Mouse (Mus musculus): ENCODE measurements around the gene Thrap3. TPM values are rescaled to one million over a fixed set of nuclear protein-coding genes. Genes with fewer than 3 reads are reported as not detected.

The Thrap3 gene
- polyA plus RNA-seq, 1 experiment from 2014 or later = 263 TPM

- WGBS = 92% methylated on average over 13 of the region's 13 CpGs
- Histone ChIP-seq H3K4me2 (ENCODE audit: low read depth, low read length, severe bottlenecking) (no peak overlapping the region), H3K4me3 (ENCODE audit: low read depth, low read length) (no peak overlapping the region), H3K27me3 (ENCODE audit: control insufficient read depth, insufficient read depth, low read length) (no peaks in the 10 kb centered on the region), H3K9ac (ENCODE audit: low read length) (no peak overlapping the region), H3K27ac (ENCODE audit: low read depth, low read length) (no peak overlapping the region), H3K36me3 (ENCODE audit: control insufficient read depth, insufficient read depth, low read length) (peaks cover 16% of the 10 kb centered on the region), H3K9me3 (ENCODE audit: control insufficient read depth, low read length) (no peaks in the 10 kb centered on the region), H3K4me1 (replicated peaks; ENCODE audit: control insufficient read depth, insufficient read depth, low read length) (no peaks in the 10 kb centered on the region; the same call in 1 of the 2 replicates)
- ATAC-seq (replicated peaks; ENCODE audit: low FRiP score) = no peak
- DNase-seq (ENCODE audit: low spot score) = no peak
Observed at GRCm38 (mm10) chr4:126239862-126240475, 37.4 kb upstream of the Thrap3 start.

GRCm38 (mm10) chr4:126237721-126238242 lies 35.2 kb upstream of the Thrap3 start:
- H3K27ac ChIP-seq (ENCODE audit: low read depth, low read length) = no peak overlapping the region
- H3K4me1 ChIP-seq (replicated peaks; ENCODE audit: control insufficient read depth, insufficient read depth, low read length) = no peaks in the 10 kb centered on the region; the same call in 1 of the 2 replicates
- WGBS = 75% methylated on average over 5 of the region's 5 CpGs
- no peak overlapping the region for H3K4me2 ChIP-seq (ENCODE audit: low read depth, low read length, severe bottlenecking)
- H3K9me3 ChIP-seq (ENCODE audit: control insufficient read depth, low read length) = no peaks in the 10 kb centered on the region
- H3K36me3 ChIP-seq (ENCODE audit: control insufficient read depth, insufficient read depth, low read length) = peaks cover 27% of the 10 kb centered on the region
- H3K4me3 ChIP-seq (ENCODE audit: low read depth, low read length) = no peak overlapping the region
- DNase-seq (ENCODE audit: low spot score) (no peak), ATAC-seq (replicated peaks; ENCODE audit: low FRiP score) (no peak)
- no peaks in the 10 kb centered on the region for H3K27me3 ChIP-seq (ENCODE audit: control insufficient read depth, insufficient read depth, low read length)
- no peak overlapping the region for H3K9ac ChIP-seq (ENCODE audit: low read length)

- ATAC-seq (replicated peaks; ENCODE audit: low FRiP score) = no peak
- Histone ChIP-seq H3K4me1 (replicated peaks; ENCODE audit: control insufficient read depth, insufficient read depth, low read length) (no peaks in the 10 kb centered on the region; the same call in 1 of the 2 replicates), H3K27me3 (ENCODE audit: control insufficient read depth, insufficient read depth, low read length) (no peaks in the 10 kb centered on the region), H3K27ac (ENCODE audit: low read depth, low read length) (no peak overlapping the region), H3K36me3 (ENCODE audit: control insufficient read depth, insufficient read depth, low read length) (peaks cover 37% of the 10 kb centered on the region), H3K4me2 (ENCODE audit: low read depth, low read length, severe bottlenecking) (no peak overlapping the region), H3K9me3 (ENCODE audit: control insufficient read depth, low read length) (no peaks in the 10 kb centered on the region), H3K9ac (ENCODE audit: low read length) (no peak overlapping the region), H3K4me3 (ENCODE audit: low read depth, low read length) (no peak overlapping the region)
- WGBS = 46% methylated on average over 62 of the region's 63 CpGs
- DNase-seq (ENCODE audit: low spot score) = no peak
Observed at GRCm38 (mm10) chr4:126236467-126237280, 34.1 kb upstream of the Thrap3 start.

- Histone ChIP-seq H3K9ac (ENCODE audit: low read length) (no peak overlapping the region), H3K9me3 (ENCODE audit: control insufficient read depth, low read length) (no peaks in the 10 kb centered on the region), H3K36me3 (ENCODE audit: control insufficient read depth, insufficient read depth, low read length) (peaks cover 44% of the 10 kb centered on the region), H3K4me2 (ENCODE audit: low read depth, low read length, severe bottlenecking) (no peak overlapping the region), H3K27me3 (ENCODE audit: control insufficient read depth, insufficient read depth, low read length) (no peaks in the 10 kb centered on the region), H3K4me1 (replicated peaks; ENCODE audit: control insufficient read depth, insufficient read depth, low read length) (no peaks in the 10 kb centered on the region; the same call in 1 of the 2 replicates), H3K27ac (ENCODE audit: low read depth, low read length) (no peak overlapping the region), H3K4me3 (ENCODE audit: low read depth, low read length) (no peak overlapping the region)
- DNase-seq (ENCODE audit: low spot score) = no peak
- ATAC-seq (replicated peaks; ENCODE audit: low FRiP score) = no peak
- WGBS = 95% methylated on average over 10 of the region's 10 CpGs
Observed at GRCm38 (mm10) chr4:126235191-126235590, 32.6 kb upstream of the Thrap3 start.

GRCm38 (mm10) chr4:126234496-126235175 lies 32.1 kb upstream of the Thrap3 start:
- H3K27ac ChIP-seq (ENCODE audit: low read depth, low read length) = no peak overlapping the region
- no peaks in the 10 kb centered on the region; the same call in 1 of the 2 replicates for H3K4me1 ChIP-seq (replicated peaks; ENCODE audit: control insufficient read depth, insufficient read depth, low read length)
- H3K9me3 ChIP-seq (ENCODE audit: control insufficient read depth, low read length) = no peaks in the 10 kb centered on the region
- no peak overlapping the region for H3K4me2 ChIP-seq (ENCODE audit: low read depth, low read length, severe bottlenecking)
- ATAC-seq (replicated peaks; ENCODE audit: low FRiP score) (no peak), DNase-seq (ENCODE audit: low spot score) (no peak)
- 88% methylated on average over 18 of the region's 18 CpGs for WGBS
- H3K4me3 ChIP-seq (ENCODE audit: low read depth, low read length) = no peak overlapping the region
- H3K36me3 ChIP-seq (ENCODE audit: control insufficient read depth, insufficient read depth, low read length) = peaks cover 39% of the 10 kb centered on the region
- H3K9ac ChIP-seq (ENCODE audit: low read length) = no peak overlapping the region
- no peaks in the 10 kb centered on the region for H3K27me3 ChIP-seq (ENCODE audit: control insufficient read depth, insufficient read depth, low read length)

DNA sequence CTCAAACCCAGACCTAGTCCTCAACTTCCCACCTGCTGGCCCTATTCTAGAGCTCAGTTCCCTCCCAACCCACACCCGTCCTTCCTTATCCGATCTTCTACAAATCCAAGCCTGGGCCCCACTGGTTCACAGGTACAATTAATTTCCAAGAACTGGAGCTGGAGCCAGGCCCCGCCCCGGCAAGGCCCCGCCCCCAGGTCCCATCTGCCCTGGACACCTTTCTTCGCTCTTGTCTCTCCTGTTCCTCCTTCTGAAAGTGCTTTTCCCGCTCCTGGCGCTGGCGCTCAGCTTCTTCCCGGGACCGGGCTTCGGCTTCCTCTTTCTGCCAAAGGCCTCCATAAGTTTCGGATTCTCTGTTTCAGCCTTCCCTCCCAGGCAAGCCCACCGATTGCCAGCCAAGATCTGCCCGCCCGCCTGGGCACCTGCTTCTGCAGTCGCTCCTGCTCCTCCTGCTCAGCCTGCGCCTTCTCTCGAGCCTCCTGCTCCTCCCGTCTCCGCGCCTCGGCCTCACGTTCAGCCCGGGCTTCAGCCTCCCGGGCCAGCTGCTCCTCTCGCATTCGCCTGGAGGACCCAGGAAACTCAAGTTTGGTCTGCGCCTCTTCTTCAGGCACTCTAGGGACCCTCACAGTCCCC lies 31.2 kb upstream of the Thrap3 start:
- no peak for ATAC-seq (replicated peaks; ENCODE audit: low FRiP score)
- H3K9ac ChIP-seq (ENCODE audit: low read length) = no peak overlapping the region
- no peaks in the 10 kb centered on the region; the same call in 1 of the 2 replicates for H3K4me1 ChIP-seq (replicated peaks; ENCODE audit: control insufficient read depth, insufficient read depth, low read length)
- H3K4me3 ChIP-seq (ENCODE audit: low read depth, low read length) = no peak overlapping the region
- WGBS = 87% methylated on average over 29 of the region's 29 CpGs
- no peaks in the 10 kb centered on the region for H3K9me3 ChIP-seq (ENCODE audit: control insufficient read depth, low read length)
- no peak overlapping the region for H3K27ac ChIP-seq (ENCODE audit: low read depth, low read length)
- H3K4me2 ChIP-seq (ENCODE audit: low read depth, low read length, severe bottlenecking) = no peak overlapping the region
- DNase-seq (ENCODE audit: low spot score) = no peak
- peaks cover 33% of the 10 kb centered on the region for H3K36me3 ChIP-seq (ENCODE audit: control insufficient read depth, insufficient read depth, low read length)
- no peaks in the 10 kb centered on the region for H3K27me3 ChIP-seq (ENCODE audit: control insufficient read depth, insufficient read depth, low read length)

GRCm38 (mm10) chr4:126229900-126230299 lies 27.3 kb upstream of the Thrap3 start:
- no peak for DNase-seq (ENCODE audit: low spot score)
- Histone ChIP-seq H3K36me3 (ENCODE audit: control insufficient read depth, insufficient read depth, low read length) (peaks cover 29% of the 10 kb centered on the region), H3K4me1 (replicated peaks; ENCODE audit: control insufficient read depth, insufficient read depth, low read length) (0 out of 2 replicates have a peak, but pooled peaks cover 4% of the 10 kb centered on the region), H3K27me3 (ENCODE audit: control insufficient read depth, insufficient read depth, low read length) (no peaks in the 10 kb centered on the region), H3K4me3 (ENCODE audit: low read depth, low read length) (no peak overlapping the region), H3K9ac (ENCODE audit: low read length) (no peak overlapping the region), H3K9me3 (ENCODE audit: control insufficient read depth, low read length) (no peaks in the 10 kb centered on the region), H3K4me2 (ENCODE audit: low read depth, low read length, severe bottlenecking) (no peak overlapping the region), H3K27ac (ENCODE audit: low read depth, low read length) (no peak overlapping the region)
- no peak for ATAC-seq (replicated peaks; ENCODE audit: low FRiP score)
- WGBS = 80% methylated on average over 7 of the region's 7 CpGs

GRCm38 (mm10) chr4:126228144-126228543 lies 25.6 kb upstream of the Thrap3 start:
- ATAC-seq (replicated peaks; ENCODE audit: low FRiP score) (no peak), DNase-seq (ENCODE audit: low spot score) (peak; percentile 35)
- Histone ChIP-seq H3K27ac (ENCODE audit: low read depth, low read length) (no peak overlapping the region), H3K36me3 (ENCODE audit: control insufficient read depth, insufficient read depth, low read length) (peaks cover 20% of the 10 kb centered on the region), H3K9me3 (ENCODE audit: control insufficient read depth, low read length) (no peaks in the 10 kb centered on the region), H3K4me1 (replicated peaks; ENCODE audit: control insufficient read depth, insufficient read depth, low read length) (0 out of 2 replicates have a peak, but pooled peaks cover 4% of the 10 kb centered on the region), H3K4me3 (ENCODE audit: low read depth, low read length) (no peak overlapping the region), H3K4me2 (ENCODE audit: low read depth, low read length, severe bottlenecking) (no peak overlapping the region), H3K27me3 (ENCODE audit: control insufficient read depth, insufficient read depth, low read length) (no peaks in the 10 kb centered on the region), H3K9ac (ENCODE audit: low read length) (no peak overlapping the region)
- 21% methylated on average over 5 of the region's 5 CpGs for WGBS

All from forebrain, embryonic 11.5 days (tissue).